Mouse (Mus musculus) MEL (cell line): Measurements from ENCODE around the gene Ddx43. TPM values are rescaled to one million over a fixed set of nuclear protein-coding genes. Genes with fewer than 3 reads are reported as not detected.

Experiments used
- DNase-seq: peaks from one replicate; pipeline ENCODE4 v3.0.0; 2011; ENCODE audit warnings: low read depth, low spot score
- H3K27ac ChIP-seq: 2 replicates; pipeline ENCODE4 v1.5.1; 2012; ENCODE audit warnings: low read depth, mild to moderate bottlenecking, control low read depth, low read length, moderate library complexity; ENCODE audit not compliant: control insufficient read depth
- H3K27me3 ChIP-seq, 2 experiments: fragments of 150-350 bp in 1 of 2; sonication (generic) in 1 of 2; 2 replicates each; pipeline ENCODE4 v1.6.1; 2012; ENCODE audit warnings: low read length in 2 of 2, mild to moderate bottlenecking in 2 of 2, improper control_type of control experiment in 1 of 2, moderate library complexity in 1 of 2; ENCODE audit not compliant: insufficient read depth in 2 of 2, control insufficient read depth in 1 of 2
- H3K36me3 ChIP-seq, 2 experiments: 2 replicates each; pipeline ENCODE4 v1.6.1; 2012 to 2014; ENCODE audit warnings: low read length in 2 of 2, improper control_type of control experiment in 1 of 2, inconsistent platforms in 1 of 2, mild to moderate bottlenecking in 1 of 2; ENCODE audit not compliant: insufficient read depth in 2 of 2, control insufficient read depth in 1 of 2
- H3K4me1 ChIP-seq, 2 experiments: fragments of 150-350 bp in 1 of 2; sonication (generic) in 1 of 2; 2 replicates each; pipeline ENCODE4 v1.6.1; 2012; ENCODE audit warnings: low read length in 2 of 2, improper control_type of control experiment in 1 of 2, mild to moderate bottlenecking in 1 of 2; ENCODE audit not compliant: insufficient read depth in 2 of 2, control insufficient read depth in 1 of 2
- H3K4me3 ChIP-seq, 2 experiments: fragments of 150-350 bp in 1 of 2; sonication (generic) in 1 of 2; 2 replicates each; pipeline ENCODE4 v1.5.1; 2012; ENCODE audit warnings: low read depth in 2 of 2, low read length in 2 of 2, mild to moderate bottlenecking in 2 of 2, moderate library complexity in 2 of 2, control low read depth in 1 of 2, improper control_type of control experiment in 1 of 2; ENCODE audit not compliant: control insufficient read depth in 1 of 2, insufficient read depth in 1 of 2
- H3K79me2 ChIP-seq: 2 replicates; pipeline ENCODE4 v1.6.1; 2012; ENCODE audit warnings: mild to moderate bottlenecking, low read length, moderate library complexity; ENCODE audit not compliant: control insufficient read depth, poor library complexity, insufficient read depth
- H3K9ac ChIP-seq: 2 replicates; pipeline ENCODE4 v1.6.1; 2012; ENCODE audit warnings: low read depth, mild to moderate bottlenecking, control low read depth, low read length, moderate library complexity; ENCODE audit not compliant: control insufficient read depth, poor library complexity, severe bottlenecking
- H3K9me3 ChIP-seq: fragments of 150-350 bp; sonication (generic); replicated peaks from 2 replicates; pipeline ENCODE4 v1.6.1; 2012; ENCODE audit warnings: mild to moderate bottlenecking, low read length, improper control_type of control experiment, moderate library complexity; ENCODE audit not compliant: insufficient read depth
- BHLHE40 ChIP-seq: IDR thresholded peaks from 2 replicates; pipeline ENCODE4 v1.6.1; 2012; ENCODE audit warnings: low read depth, mild to moderate bottlenecking, inconsistent platforms, low read length, improper control_type of control experiment, borderline replicate concordance
- CTCF ChIP-seq, 3 experiments: IDR thresholded peaks in 2 of 3; conservative IDR thresholded peaks in 1 of 3; 2 replicates each; pipeline ENCODE4 v1.5.1; 2011 to 2012; ENCODE audit warnings: low read length in 3 of 3, low read depth in 2 of 3, mild to moderate bottlenecking in 2 of 3, improper control_type of control experiment in 1 of 3, inconsistent platforms in 1 of 3, mixed read lengths in 1 of 3, moderate library complexity in 1 of 3; ENCODE audit not compliant: control insufficient read depth in 1 of 3, insufficient read depth in 1 of 3, poor library complexity in 1 of 3, severe bottlenecking in 1 of 3
- EP300 ChIP-seq, 2 experiments: IDR thresholded peaks; 2 replicates each; pipeline ENCODE4 v1.6.1; 2011; ENCODE audit warnings: improper control_type of control experiment in 2 of 2, low read length in 2 of 2, low read depth in 1 of 2, mild to moderate bottlenecking in 1 of 2
- GABPA ChIP-seq: IDR thresholded peaks from 2 replicates; pipeline ENCODE4 v1.6.1; 2012; ENCODE audit warnings: low read depth, mild to moderate bottlenecking, inconsistent platforms, low read length, improper control_type of control experiment, moderate library complexity
- HCFC1 ChIP-seq: IDR thresholded peaks from 2 replicates; pipeline ENCODE4 v1.6.1; 2012; ENCODE audit warnings: low read depth, mild to moderate bottlenecking, inconsistent platforms, low read length, improper control_type of control experiment, moderate library complexity
- MAFK ChIP-seq: IDR thresholded peaks from 2 replicates; pipeline ENCODE4 v1.6.1; 2011; ENCODE audit warnings: low read depth, mild to moderate bottlenecking, low read length, improper control_type of control experiment, borderline replicate concordance
- MAX ChIP-seq: IDR thresholded peaks from 2 replicates; pipeline ENCODE4 v1.6.1; 2011; ENCODE audit warnings: low read length, improper control_type of control experiment
- MEF2A ChIP-seq: IDR thresholded peaks from 2 replicates; pipeline ENCODE4 v1.6.1; 2014; ENCODE audit warnings: low read depth, mild to moderate bottlenecking, inconsistent platforms, low read length, improper control_type of control experiment; ENCODE audit not compliant: poor library complexity, insufficient replicate concordance, severe bottlenecking; ENCODE audit errors: extremely low read depth
- MYB ChIP-seq: IDR thresholded peaks from 2 replicates; pipeline ENCODE4 v1.6.1; 2011; ENCODE audit warnings: mild to moderate bottlenecking, low read depth, low read length, improper control_type of control experiment
- POLR2A ChIP-seq, 2 experiments: IDR thresholded peaks; 2 replicates each; pipeline ENCODE4 v1.6.1; 2011 to 2012; ENCODE audit warnings: low read length in 2 of 2, mild to moderate bottlenecking in 2 of 2, control low read depth in 1 of 2, improper control_type of control experiment in 1 of 2, low read depth in 1 of 2, moderate library complexity in 1 of 2; ENCODE audit not compliant: control insufficient read depth in 1 of 2, insufficient read depth in 1 of 2, poor library complexity in 1 of 2
- POLR2AphosphoS2 ChIP-seq: IDR thresholded peaks from 2 replicates; pipeline ENCODE4 v1.6.1; 2011; ENCODE audit warnings: low read length, improper control_type of control experiment
- POLR2AphosphoS5 ChIP-seq: IDR thresholded peaks from 2 replicates; pipeline ENCODE4 v1.6.1; 2012; ENCODE audit warnings: low read depth, borderline replicate concordance, mild to moderate bottlenecking, inconsistent platforms, low read length, moderate library complexity, mixed read lengths
- RCOR1 ChIP-seq: IDR thresholded peaks from 2 replicates; pipeline ENCODE4 v1.6.1; 2012; ENCODE audit warnings: low read depth, mild to moderate bottlenecking, inconsistent platforms, low read length, improper control_type of control experiment
- SMC3 ChIP-seq: IDR thresholded peaks from 2 replicates; pipeline ENCODE4 v1.6.1; 2011; ENCODE audit warnings: low read depth, low read length, improper control_type of control experiment
- TBP ChIP-seq: IDR thresholded peaks from 2 replicates; pipeline ENCODE4 v1.8.0; 2011; ENCODE audit warnings: low read depth, low read length, improper control_type of control experiment
- TCF12 ChIP-seq: IDR thresholded peaks from 2 replicates; pipeline ENCODE4 v1.6.1; 2014; ENCODE audit warnings: low read depth, mild to moderate bottlenecking, inconsistent platforms, low read length, improper control_type of control experiment, moderate library complexity
- UBTF ChIP-seq: IDR thresholded peaks from 2 replicates; pipeline ENCODE4 v1.6.1; 2012; ENCODE audit warnings: low read depth, mild to moderate bottlenecking, inconsistent platforms, low read length, improper control_type of control experiment, moderate library complexity, borderline replicate concordance; ENCODE audit not compliant: insufficient read depth
- USF1 ChIP-seq: IDR thresholded peaks from 2 replicates; pipeline ENCODE4 v1.6.1; 2014; ENCODE audit warnings: low read depth, mild to moderate bottlenecking, inconsistent platforms, low read length, improper control_type of control experiment, moderate library complexity
- USF2 ChIP-seq, 2 experiments: IDR thresholded peaks; 2 replicates each; pipeline ENCODE4 v1.6.1; 2011 to 2012; ENCODE audit warnings: improper control_type of control experiment in 2 of 2, low read length in 2 of 2, borderline replicate concordance in 1 of 2, inconsistent platforms in 1 of 2, low read depth in 1 of 2, mild to moderate bottlenecking in 1 of 2; ENCODE audit not compliant: insufficient read depth in 1 of 2
- ZC3H11A ChIP-seq: IDR thresholded peaks from 2 replicates; pipeline ENCODE4 v1.6.1; 2012; ENCODE audit warnings: low read depth, mild to moderate bottlenecking, inconsistent platforms, low read length, improper control_type of control experiment
- ZNF384 ChIP-seq: IDR thresholded peaks from 2 replicates; pipeline ENCODE4 v1.6.1; 2012; ENCODE audit warnings: low read depth, mild to moderate bottlenecking, inconsistent platforms, low read length, improper control_type of control experiment
- polyA plus RNA-seq, 2 experiments: library from polyadenylated mRNA; stranded (reverse) in 1 of 2; unstranded in 1 of 2; fragments of >175 nt in 1 of 2; fragments of >200 nt in 1 of 2; gene quantifications; 2 replicates each; pipeline versions ENCODE4 v1.2.1 to v1.2.4; 2012; ENCODE audit warnings: low replicate concordance in 2 of 2, low read depth in 1 of 2; ENCODE audit not compliant: insufficient read length in 2 of 2, insufficient read depth in 1 of 2, missing spikeins in 1 of 2
- total RNA-seq: library from RNA; depleted of rRNA; stranded (reverse); fragments of 300-350 nt; gene quantifications from 2 replicates; pipeline ENCODE4 v1.2.3, GENCODE M21; 2012

Ddx43 gene
- total and polyA plus RNA-seq, 3 experiments = 5.5 to 7.2 TPM; not detected in 1

DNA sequence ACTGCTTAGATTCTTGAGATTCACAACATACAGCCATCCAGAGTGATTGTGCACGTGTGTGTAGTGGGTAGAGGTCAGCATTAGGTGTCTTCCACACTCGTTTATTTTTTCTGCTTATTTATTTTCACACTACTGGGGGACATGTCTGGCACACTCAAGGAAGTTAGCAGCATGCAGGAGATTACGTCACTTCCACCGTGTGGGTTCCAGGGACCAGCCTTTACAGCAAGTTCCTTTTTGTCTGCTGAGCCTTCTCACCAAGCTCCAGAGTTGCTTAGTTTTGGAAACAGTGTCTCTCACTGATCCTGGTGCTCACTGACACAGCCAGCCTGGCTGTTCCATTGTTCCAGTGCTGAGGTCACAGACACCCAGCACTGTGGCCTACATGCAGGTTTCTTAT lies 55.8 kb downstream of the Ddx43 start:
- Histone ChIP-seq H3K4me3 (no peak overlapping the region), H3K36me3 (peaks cover 25 to 39% of the 10 kb centered on the region in 2 experiments)
- DNase-seq = peak; percentile 71

DNA sequence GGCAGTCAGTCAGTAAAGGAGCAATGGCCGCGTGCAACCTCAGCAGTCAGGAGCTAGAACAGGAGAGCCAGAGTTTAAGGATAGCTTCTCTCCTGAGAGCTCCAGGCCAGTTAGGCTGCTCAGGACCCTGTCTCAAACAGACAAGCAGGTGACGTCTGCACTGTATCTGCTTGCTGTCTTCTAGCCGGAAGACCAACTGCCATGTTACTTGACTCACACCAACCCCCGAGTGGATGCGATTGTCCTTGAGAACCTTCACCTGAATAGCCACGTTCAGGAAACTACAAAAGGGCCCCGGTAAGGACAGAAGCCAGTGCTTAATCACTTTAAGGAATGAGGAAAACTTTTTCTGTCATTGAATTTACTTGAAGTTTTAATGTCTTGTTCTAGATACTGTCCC lies 61.4 kb downstream of the Ddx43 start:
- no peak overlapping the region for H3K4me3 ChIP-seq
- H3K27me3 ChIP-seq = no peaks in the 10 kb centered on the region
- H3K36me3 ChIP-seq = peaks cover 15 to 46% of the 10 kb centered on the region in 2 experiments
- no peak for DNase-seq
- TF ChIP-seq POLR2AphosphoS5 (no peak), MEF2A (no peak), USF2 (IDR thresholded peaks at IDR 0.05; ENCODE audit: borderline replicate concordance in 1 of 2, insufficient read depth in 1 of 2, low read depth in 1 of 2, low read length in 2 of 2) (no peak), POLR2A (IDR thresholded peaks at IDR 0.05; ENCODE audit: control insufficient read depth in 1 of 2, insufficient read depth in 1 of 2, low read depth in 1 of 2, low read length in 2 of 2, poor library complexity in 1 of 2) (no peak), MAFK (no peak), GABPA (no peak), UBTF (no peak), TCF12 (no peak), ZNF384 (no peak), HCFC1 (no peak), POLR2AphosphoS2 (no peak), EP300 (IDR thresholded peaks at IDR 0.05; ENCODE audit: low read depth in 1 of 2, low read length in 2 of 2) (no peak), BHLHE40 (no peak), MAX (no peak), SMC3 (no peak), ZC3H11A (no peak), CTCF (IDR thresholded peaks at IDR 0.05 in 2 of 3, conservative IDR thresholded peaks at IDR 0.05 in 1 of 3; ENCODE audit: control insufficient read depth in 1 of 3, insufficient read depth in 1 of 3, low read depth in 2 of 3, low read length in 3 of 3, poor library complexity in 1 of 3, severe bottlenecking in 1 of 3) (no peak), TBP (no peak), USF1 (no peak), MYB (no peak)
- peaks cover 5 to 7% of the 10 kb centered on the region in 2 experiments; a peak in 3 of 4 replicates for H3K4me1 ChIP-seq
- H3K9me3 ChIP-seq = no peaks in the 10 kb centered on the region
- no peak overlapping the region for H3K9ac ChIP-seq
- H3K79me2 ChIP-seq = 0 out of 2 replicates have a peak, but pooled peaks cover 1% of the 10 kb centered on the region
- no peak overlapping the region for H3K27ac ChIP-seq

More for the DNA sequence above, 55.8 kb downstream of the Ddx43 start:
- Histone ChIP-seq H3K27me3 (no peaks in the 10 kb centered on the region), H3K9ac (no peak overlapping the region), H3K9me3 (no peaks in the 10 kb centered on the region), H3K27ac (peak overlapping the region; percentile 36), H3K79me2 (peaks cover 16% of the 10 kb centered on the region), H3K4me1 (peaks cover 10 to 24% of the 10 kb centered on the region in 2 experiments)
- TF ChIP-seq BHLHE40 (no peak), HCFC1 (0 out of 2 replicates have a peak, but pooled peaks have one; percentile 23), RCOR1 (no peak)
